Mouse (Mus musculus): ENCODE results near the gene Baz1b.

DNA sequence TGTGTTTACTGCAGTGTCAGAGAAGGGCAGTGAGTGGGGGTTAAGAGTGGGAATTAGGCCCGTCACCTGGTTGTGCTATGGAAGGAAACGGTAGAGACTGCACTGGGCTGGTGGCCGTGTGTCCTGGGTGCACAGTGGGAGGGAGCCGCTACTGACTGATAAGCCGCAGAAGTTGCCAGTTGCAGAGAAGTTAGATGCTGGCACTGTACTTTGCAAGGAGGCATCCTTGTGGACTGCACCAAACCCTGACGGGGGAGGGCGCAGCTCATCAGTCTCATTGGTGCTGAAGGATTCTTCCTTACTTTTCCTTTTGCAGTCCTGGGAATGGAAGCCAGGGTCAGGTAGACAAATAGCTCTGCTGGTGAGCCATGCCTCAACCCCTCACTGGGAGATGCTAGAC, 25.4 kb upstream of the Baz1b start:
- no peak for TF ChIP-seq POLR2A (IDR thresholded peaks at IDR 0.05; ENCODE audit: control insufficient read depth in 1 of 2, insufficient read depth in 1 of 2, low read depth in 1 of 2, low read length in 2 of 2, poor library complexity in 1 of 2)
- no peak for TF ChIP-seq KAT2A (conservative IDR thresholded peaks at IDR 0.05; ENCODE audit: low read depth, low read length)
- no peak for TF ChIP-seq E2F4 (IDR thresholded peaks at IDR 0.05; ENCODE audit: borderline replicate concordance, low read depth, low read length)
- TF ChIP-seq CHD2 (IDR thresholded peaks at IDR 0.05; ENCODE audit: low read length) = no peak
- no peak for TF ChIP-seq EP300 (IDR thresholded peaks at IDR 0.05; ENCODE audit: low read depth in 1 of 2, low read length in 2 of 2)
- TF ChIP-seq GATA1 (IDR thresholded peaks at IDR 0.05; ENCODE audit: low read depth, low read length) = no peak
- TF ChIP-seq CTCF (IDR thresholded peaks at IDR 0.05 in 2 of 3, conservative IDR thresholded peaks at IDR 0.05 in 1 of 3; ENCODE audit: control insufficient read depth in 1 of 3, insufficient read depth in 1 of 3, low read depth in 2 of 3, low read length in 3 of 3, poor library complexity in 1 of 3, severe bottlenecking in 1 of 3) = no peak
- no peak for TF ChIP-seq GABPA (IDR thresholded peaks at IDR 0.05; ENCODE audit: low read depth, low read length)
- TF ChIP-seq ZC3H11A (IDR thresholded peaks at IDR 0.05; ENCODE audit: low read depth, low read length) = no peak
- no peak for TF ChIP-seq MAX (IDR thresholded peaks at IDR 0.05; ENCODE audit: low read length)
- TF ChIP-seq MYB (IDR thresholded peaks at IDR 0.05; ENCODE audit: low read depth, low read length) = no peak
- TF ChIP-seq ELF1 (IDR thresholded peaks at IDR 0.05; ENCODE audit: low read depth, low read length) = no peak
